Mouse (Mus musculus) 416B (cell line): ENCODE results near the gene AY358078.
"Not testable (repeated sequence)": the region's sequence is repeated elsewhere in the genome, so short reads cannot be mapped to it uniquely, and the experiment has no call there.

Experiments
- DNase-seq: peaks from one replicate; pipeline ENCODE4 v3.0.0; 2011; ENCODE audit warnings: low read depth

The AY358078 gene

DNA sequence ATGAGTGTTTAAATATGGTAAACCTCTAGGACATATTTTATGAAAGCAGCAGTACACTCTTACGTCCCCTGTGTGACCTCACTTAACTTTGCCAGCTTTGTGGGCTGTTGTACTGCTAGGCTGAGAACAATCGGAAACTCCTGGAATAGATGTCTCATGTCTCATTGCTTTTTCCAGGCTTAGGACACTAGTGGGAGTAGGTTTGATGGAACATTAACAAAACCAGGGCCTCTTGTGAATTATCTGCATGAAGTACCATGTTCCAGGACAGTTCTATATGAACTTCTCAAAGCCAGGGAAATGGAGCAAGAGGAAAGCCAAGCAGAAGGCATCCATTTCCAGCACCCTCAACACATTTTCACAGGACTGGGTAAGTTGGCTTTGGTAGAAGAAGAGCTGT lies at the start of gene AY358078:
Gene AY358078 (plus strand): TSS at position 301 of the 400 bp plus-strand sequence.
- DNase-seq, result no peak

DNA sequence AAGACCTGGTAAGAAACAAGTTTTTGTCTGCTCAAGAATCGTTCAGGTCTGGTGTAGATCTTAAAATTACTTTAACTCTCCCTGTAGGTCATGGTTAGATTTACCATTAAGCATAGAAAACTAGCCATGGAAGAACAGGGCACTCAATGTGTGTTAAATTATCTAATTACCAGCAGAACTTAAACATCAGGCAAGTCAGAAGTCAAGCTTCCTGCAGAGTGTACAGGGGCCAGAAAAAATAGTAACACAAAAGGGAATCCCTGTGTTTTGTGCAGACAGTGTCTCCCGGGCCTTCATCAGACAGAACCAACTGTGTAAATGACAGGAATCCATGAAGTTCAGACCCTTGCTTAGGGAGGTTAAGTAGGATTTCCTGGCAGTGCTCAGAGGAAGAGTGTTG lies 43.9 kb upstream of the AY358078 start:
- no peak for DNase-seq

DNA sequence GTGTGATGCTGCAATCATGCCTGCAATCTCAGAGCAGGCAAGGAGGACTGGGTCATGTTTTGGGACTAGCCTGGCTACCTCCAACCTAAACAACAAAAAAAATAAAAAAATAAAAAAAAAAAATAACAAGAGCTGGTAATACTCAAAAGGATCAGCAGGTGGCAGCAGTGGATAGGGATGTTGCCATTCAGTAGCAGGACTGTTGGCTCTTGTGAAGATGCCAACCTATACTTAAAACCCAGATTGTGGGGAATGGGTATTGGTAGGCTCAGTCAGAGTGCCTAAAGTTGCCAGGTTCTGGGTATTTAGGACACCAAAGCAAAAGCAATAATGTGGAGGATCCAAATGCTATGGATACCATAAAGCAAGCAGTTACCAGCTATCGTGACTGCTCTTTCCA lies 28.5 kb upstream of the AY358078 start:
- peak; percentile 30 for DNase-seq

DNA sequence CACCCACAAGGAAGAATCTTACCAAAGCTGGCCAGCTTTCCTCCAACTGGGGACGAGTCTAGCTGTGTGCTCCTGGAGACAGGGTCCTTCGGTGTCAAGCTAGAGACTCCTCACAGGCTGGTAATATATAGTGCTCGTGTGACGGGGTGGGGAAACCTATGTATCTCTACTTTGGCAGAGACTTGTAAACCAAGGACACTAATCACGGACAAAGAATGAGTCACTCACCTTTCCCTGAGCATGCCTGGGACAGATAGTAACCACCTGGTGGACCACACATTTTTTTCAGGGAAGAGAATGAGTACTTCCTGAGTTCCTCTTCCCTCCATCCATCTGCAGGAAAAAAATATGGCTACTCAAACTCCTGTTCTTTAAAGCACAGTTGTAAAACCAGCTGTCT lies 26.4 kb upstream of the AY358078 start, which contains the start of gene Ang4:
Gene Ang4 (minus strand): TSS at position 101 of the 400 bp plus-strand sequence.
- no peak for DNase-seq

DNA sequence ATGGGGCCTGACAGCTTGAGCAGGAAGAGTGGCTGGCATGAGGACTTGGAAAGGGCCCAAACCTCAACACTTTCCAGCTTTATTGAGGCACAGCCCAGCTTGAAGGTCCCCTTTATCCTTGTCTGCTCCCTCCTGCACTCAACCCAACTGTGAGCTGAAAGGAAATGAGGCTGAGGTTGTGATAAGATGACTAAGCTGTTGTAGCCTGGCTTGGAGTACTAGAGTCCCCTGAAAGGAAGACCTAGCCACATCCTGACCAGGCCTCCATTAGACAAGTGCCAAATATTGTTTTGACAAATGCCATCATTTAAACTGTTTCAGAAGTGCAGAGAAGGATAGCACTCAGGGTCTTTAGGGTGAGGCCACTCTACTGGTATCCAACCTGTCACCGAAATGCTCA lies 22.1 kb upstream of the AY358078 start:
- DNase-seq, result peak; percentile 83

DNA sequence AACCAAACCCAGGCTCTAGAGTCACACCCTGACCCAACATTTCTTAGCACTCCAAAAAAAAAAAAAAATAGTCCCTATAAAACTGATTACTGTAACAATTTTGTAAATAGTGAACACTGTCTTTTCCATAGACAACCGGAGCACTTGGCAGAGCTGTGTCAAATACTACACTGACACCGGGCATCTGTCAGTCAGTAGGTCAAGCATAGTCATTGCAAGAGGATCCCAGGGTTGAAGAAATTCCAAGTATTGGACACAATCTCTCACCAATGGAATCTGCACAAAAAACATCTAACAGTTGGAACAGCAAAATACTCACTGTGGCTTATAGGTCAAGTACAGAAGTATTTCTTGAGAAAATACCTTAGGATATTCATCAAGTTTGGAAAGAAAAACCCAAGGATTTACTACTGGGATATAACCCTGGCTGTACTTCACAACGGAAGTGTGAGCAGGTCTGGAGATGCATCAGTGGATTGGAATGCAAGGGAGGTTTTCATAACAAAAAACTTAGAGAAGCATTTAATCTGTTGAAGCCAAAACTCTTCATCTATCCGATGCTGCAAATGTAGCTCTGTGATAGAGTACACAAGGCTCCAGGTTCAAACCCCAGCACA lies 20.9 kb upstream of the AY358078 start:
- DNase-seq, result no peak

DNA sequence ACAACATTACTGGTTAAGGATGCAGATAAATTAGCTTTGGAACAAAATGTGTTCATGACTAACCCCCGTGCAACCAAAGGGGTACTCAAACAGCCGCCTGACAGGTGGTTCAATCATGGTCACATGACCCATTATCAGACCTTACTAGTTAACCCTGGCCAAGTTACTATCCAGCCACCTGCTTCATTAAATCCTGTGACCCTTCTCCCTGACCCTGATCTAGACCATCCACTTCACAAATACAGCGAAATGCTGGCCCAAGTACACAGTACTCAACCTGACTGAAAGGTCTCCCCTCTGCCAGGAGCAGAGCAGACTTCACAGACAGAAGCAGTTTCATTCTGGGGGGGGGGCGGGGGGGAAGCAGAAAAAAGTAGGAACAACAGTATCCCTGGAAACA lies 13.5 kb upstream of the AY358078 start:
- DNase-seq, result no peak

DNA sequence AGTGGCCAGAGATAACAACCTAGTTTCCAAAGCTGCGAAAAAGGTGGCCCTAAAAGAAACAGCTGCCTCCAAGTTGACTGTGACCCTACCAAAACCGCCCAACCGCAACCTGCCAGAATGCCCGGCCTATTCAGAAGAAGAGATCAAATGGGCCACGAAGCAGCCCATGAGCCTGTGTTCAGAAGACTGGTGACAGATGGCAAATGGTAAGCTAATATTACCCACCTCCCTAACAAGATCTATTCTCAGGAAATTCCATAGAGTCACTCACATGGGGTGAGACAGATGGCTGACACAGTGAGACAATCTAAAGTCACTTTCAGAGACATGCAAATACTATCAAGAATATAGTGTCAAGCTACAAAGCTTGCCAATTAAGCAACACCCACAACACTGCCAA lies 12.8 kb upstream of the AY358078 start:
- no peak for DNase-seq

DNA sequence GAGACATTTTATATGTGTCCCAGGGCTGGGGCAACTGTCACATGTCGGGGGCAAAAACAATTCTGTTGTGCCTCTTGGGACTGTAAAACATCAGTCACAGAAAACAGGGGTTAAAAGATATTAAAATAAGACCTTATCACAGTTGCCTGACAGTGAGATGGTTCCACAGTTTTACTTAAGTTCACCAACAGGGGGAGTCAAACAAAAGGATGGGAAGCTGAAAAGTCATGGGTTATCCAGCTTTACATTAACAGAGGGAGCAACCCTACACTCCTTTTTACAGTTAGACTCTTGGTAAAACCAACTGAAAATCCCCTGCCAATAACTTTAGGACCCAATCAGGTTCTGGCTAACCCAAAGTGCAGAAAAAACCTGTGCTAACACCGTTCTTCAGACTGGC lies 10.7 kb upstream of the AY358078 start:
- peak; percentile 33 for DNase-seq

DNA sequence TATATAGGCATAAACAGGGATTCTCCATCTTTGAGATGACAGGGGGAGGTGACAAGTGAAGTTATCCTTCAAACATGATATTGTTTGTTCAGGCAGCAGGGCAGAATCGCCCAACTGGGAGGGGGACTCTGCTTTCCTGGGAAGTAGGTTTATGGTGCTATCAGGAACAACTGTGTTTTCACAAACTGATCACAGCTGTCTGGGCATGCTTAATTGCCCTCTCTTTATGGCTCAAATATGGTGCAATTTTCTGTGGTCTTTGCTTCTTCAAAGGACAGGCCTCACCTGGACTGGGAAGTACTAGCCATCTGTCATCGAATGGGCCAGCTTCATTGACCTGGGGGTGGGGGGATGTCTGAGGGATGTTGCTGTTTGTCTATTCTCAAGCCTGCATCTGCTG lies 5.7 kb upstream of the AY358078 start:
- DNase-seq, result no peak

DNA sequence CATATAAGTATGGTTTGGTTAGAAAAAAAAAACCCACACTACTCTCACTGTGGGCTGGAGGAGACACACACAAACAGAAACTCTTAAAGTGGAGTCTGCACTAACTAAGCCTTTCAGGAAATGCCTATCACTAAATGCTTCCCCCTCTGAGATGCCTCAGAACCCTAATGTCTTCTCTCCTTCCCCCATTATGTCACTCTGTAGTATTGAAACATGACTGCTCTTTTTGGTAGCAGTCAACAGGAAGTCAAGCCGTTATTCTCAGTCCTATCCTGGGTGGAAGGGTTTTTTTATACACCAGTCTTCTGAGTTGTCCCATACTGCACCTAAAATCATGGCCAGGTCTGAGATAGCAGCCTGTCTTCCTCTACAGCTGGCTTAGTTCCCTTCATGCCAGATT lies 26.8 kb downstream of the AY358078 start:
- DNase-seq, result no peak

DNA sequence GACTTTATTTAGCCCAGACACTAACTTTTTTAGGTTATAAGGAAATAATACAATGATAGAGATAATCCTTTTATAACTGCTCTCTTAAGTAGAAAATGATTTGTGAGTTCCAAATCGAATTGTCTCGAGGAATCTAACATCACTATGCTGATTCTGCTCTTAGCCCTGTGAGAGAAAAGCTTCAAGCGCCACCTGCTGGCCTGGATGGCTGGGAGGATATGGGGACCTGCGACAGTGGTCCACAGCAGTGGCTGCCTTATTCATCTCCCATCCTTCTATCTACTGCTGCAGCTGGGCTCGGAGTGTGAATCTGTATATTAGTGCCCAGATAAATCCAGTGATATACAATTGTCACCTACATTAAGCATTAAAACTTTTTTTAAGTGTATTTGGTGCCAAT lies 28.0 kb downstream of the AY358078 start:
- DNase-seq, result peak; percentile 12

DNA sequence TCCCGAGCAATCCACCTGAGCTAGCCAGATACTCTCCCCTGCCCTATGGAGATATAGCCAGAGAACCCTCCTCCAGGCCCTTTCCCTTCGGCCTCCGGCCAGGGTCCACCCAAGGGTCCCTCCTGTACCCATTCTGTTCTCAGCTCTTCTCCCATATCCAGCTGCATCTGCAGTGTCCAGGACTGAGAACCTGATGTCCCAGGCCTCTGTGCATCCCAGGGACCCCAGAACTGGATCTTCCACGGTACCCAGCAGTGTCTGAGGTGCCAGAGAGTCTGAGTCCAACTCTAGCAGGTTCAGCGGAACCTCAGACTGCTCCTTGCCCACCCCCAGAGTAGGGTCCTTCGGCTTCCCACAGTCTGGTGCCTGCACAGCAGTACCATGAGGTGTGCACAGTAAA lies 29.3 kb downstream of the AY358078 start:
- DNase-seq, result no peak

DNA sequence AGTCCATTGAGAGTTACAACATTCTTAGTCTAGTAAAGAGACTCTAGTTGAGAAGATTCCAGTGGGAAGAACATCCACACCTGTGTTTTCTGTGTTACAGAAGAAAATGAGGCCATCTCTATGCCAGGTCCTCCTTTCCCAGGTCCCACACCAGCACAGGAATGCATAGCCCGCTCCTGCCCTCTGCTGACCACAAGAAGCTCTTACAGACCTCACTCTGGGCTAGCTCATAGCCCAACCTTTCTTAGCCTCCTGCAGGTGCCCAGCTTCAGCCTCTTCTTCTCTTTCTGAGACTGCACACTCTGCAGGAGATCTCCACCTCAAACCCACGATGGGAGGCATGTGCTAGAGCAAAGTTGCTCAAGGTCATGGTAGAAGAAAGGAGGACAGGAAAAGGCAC lies 38.6 kb downstream of the AY358078 start:
- not testable (repeated sequence) for DNase-seq

DNA sequence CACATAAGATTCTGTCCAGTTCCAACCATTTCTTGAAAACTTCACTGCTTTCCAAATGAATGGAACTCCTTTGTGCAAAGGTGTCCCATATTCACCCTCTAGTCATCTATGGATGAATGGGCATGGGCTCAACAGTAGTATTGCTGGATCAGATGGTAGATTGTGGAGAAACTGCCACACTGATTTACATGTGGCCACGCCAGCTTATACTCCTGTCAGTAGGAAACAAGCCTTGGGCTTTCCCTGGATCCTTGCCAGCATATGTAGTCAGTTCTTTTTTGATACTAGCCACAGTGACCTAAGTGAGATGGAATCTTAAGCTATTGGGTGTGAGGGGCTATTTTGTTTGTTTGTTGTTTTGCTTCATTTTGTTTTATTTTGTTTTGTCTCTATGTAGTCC lies 42.4 kb downstream of the AY358078 start:
- no peak for DNase-seq

DNA sequence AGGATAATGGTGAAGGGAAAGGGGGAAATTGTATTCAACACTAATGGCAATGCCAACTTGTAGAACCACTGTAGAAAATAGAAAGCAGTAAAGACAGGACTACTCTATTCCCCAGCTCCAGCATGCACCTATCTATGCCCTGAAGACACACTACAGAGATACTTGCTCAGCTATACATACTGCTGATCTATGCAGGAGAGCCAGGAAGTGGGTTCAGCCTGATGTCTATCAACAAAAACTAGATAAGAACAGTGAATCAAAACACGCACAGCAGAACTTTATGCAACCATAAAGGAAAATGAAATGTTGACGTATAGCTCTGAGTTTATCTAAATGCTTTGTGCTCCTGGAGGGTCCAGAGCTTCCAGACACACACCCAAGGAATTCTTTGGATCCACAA lies 42.9 kb downstream of the AY358078 start:
- no peak for DNase-seq

DNA sequence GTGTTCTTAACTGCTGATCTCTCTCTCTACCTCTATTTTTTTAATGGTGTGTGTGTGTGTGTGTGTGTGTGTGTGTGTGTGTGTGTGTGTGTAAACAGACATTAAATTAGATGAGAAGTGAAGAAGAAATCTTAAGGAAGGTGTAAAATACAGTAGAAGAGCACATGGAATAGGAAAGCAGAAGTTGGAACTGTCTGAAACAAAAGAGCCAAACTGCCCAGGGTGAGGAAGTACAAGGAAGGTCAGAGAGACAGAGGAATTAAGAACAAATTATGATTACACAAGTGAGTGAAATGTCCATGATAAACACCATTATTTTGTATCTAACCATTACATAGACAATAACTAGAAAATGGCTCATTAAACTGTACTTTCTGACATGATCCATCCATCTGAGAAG lies 44.0 kb downstream of the AY358078 start:
- no peak for DNase-seq

DNA sequence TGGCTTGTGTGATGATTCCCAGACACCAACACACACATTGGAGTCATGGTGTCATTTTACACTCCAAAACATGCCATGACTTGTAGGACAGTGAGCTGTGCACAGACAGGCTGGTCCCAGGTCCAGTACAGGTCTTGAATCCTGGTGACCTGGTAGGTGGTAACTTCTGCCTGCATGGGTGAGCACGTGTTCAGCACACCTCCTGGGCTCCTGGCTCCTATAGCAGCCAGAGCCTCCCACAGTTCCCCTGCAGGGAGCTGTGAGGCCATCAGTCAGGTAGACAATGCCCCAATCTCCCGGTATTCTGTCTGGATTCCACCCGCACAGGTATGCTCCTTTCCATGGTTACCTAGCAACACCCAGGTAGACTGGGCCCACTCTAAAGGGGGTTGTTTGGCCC lies 46.7 kb downstream of the AY358078 start:
- DNase-seq, result no peak

DNA sequence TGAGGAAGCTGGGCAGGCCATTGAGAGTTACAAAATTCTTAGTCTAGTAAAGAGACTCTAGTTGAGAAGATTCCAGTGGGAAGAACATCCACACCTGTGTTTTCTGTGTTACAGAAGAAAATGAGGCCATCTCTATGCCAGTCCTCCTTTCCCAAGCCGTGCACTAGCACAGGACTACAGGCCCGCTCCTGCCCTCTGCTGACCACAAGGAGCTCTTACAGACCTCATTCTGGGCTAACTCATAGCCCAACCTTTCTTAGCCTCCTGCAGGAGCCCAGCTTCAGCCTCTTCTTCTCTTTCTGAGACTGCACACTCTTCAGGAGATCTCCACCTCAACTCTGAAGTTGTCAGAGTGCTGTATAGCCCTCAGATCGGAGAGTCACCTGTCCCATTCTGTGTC lies 51.2 kb downstream of the AY358078 start:
- DNase-seq, result not testable (repeated sequence)

DNA sequence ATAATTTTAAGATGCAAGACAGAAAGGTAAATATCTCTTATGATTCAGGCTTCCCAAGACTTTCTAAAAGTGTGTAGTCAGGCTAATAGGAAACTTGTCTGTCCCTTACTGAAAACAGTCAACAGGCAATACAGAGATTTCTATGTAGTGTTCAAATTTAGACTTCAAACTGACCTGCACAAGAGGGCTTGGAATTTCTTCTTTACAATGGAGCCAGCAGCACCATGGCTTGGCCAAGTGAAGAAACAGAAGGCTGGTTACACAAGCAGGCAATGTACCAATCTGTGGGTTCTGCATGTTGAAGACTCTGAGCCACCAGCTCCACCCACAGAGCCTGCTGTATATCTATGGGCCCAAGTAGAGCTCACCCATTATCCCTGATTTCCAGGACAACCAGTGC lies 53.6 kb downstream of the AY358078 start, which contains the start of gene Ear6:
Gene Ear6 (plus strand): TSS at position 301 of the 400 bp plus-strand sequence.
- no peak for DNase-seq

DNA sequence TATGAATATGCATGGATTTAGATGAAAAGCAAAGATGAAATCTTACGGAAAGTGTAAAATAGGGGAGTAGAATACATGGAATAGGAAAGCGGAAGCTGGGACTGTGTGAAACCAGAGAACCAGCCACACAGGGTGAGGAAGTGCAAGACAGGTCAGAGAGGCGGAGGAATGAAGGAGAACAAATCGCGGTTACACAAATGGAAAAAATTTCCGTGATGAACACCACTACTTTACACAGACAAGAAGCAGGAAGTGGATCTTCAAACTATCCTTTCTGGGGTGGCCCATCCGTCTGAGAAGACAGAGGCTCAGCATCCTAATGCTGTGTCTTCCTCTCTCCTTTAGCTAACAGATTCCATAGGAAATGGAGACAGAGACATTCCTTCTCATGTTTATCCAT lies 55.4 kb downstream of the AY358078 start:
- not testable (repeated sequence) for DNase-seq

DNA sequence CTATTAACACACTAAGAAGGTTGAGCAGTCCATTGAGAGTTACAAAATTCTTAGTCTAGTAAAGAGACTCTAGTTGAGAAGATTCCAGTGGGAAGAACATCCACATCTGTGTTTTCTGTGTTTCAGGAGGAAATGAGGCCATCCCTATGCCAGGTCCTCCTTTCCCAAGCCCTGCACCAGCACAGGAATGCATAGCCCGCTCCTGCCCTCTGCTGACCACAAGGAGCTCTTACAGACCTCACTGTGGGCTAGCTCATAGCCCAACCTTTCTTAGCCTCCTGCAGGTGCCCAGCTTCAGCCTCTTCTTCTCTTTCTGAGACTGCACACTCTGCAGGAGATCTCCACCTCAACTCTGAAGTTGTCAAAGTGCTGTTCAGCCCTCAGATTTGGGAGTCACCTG lies 63.8 kb downstream of the AY358078 start:
- not testable (repeated sequence) for DNase-seq

DNA sequence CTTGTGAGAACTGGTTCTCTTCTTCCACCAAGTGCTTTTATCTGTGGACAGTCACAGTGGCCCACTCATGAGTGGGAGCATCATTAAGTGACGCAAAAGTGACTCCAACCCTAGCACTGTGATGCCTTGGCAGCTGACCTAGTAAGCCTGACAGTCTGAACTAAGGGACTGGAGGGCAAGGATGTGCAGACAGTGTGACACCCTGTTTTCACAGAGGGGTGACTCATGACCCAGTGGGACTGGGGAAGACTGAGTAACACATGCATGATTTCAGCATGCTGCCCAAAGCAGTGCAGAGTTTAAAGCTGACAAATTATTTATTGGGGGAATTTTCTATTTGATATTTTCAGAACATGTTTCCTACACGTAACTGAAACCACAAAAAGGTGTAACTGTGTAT lies 70.9 kb downstream of the AY358078 start:
- peak; percentile 26 for DNase-seq

DNA sequence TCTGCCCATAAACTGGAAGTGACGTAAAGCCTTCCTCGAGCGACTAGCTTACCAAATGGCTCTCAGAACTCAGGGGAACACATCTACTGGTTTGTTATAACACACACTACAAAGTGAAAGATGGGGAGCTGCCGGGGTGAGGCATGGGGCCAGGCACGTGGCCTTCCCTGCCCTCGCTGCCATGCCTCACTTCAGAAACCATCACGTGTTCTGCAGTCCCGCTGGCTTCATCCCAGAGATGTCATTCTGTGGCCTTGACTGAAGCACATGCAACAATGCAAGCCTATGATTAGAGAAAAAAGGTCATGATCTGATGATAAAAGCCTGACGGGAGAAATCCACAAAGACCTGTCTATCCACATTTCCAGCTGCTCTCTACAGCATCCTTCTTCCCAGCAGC lies 71.9 kb downstream of the AY358078 start:
- no peak for DNase-seq
